ENCODE assay signal across 8 mouse cellular contexts in the genomic region with DNA sequence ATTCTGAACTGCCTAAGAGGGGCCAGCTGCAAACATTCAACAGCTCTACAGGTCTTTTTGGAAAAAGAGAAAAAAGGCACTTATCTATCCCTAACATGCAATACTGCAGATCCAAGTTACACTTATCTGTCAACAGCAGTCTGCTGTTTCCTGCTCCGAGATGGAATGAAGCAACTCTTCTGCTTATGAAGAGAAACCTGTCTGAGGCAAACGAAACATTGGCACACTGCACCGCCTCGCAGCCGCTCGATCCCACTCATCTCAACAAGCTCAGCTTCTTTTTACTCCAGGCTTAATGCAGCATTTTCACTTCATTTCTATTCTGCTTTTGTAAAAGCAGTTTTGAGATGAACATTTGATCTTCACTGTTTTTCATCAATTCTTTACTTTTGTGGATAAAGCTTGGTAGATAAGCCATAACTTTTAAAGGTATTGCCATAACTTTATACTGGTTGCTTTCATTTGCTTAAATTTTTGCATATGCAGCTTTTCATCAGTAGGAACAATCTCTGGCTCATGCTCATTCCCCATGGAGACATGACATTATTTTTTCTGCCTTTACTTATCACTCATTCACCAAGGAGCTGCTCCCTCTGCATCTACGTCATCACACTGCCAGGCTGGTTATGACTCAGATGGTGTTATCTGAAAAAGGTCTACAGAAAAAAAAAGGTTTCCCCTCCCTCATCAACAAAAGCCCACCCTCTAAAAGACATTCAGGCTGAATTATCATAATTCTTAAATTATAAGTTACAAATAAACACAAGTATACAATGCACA. TPM values are rescaled to one million over a fixed set of nuclear protein-coding genes. Genes with fewer than 3 reads are reported as not detected.
DNase-seq lines count a peak whose midpoint lies in the region; ATAC-seq and TF ChIP-seq lines count a peak whose summit lies in the region.

No protein-coding gene starts in this region.

- H3K4me1 ChIP-seq in lung, adult 2 months (ENCODE audit: control insufficient read depth, insufficient read depth, low read length): peaks cover 24% of the 10 kb centered on the region
- H3K4me1 ChIP-seq in heart, postnatal 0 days (ENCODE audit: control insufficient read depth, insufficient read depth): peaks cover 5% of the 10 kb centered on the region; the same call in 1 of the 2 replicates
- peaks cover 18% of the 10 kb centered on the region; the same call in 1 of the 2 replicates for H3K4me1 ChIP-seq in liver, postnatal 0 days (ENCODE audit: insufficient read depth)
- H3K4me1 ChIP-seq in stomach, postnatal 0 days (replicated peaks; ENCODE audit: control insufficient read depth, insufficient read depth): 0 out of 2 replicates have a peak, but pooled peaks cover 2% of the 10 kb centered on the region

- peak; percentile 68; the same call in 1 of the 2 replicates for TF ChIP-seq POLR2A in lung, adult 2 months (IDR thresholded peaks at IDR 0.05; ENCODE audit: borderline replicate concordance, extremely low read depth, low read depth, low read length)

- peaks cover 58% of the 10 kb centered on the region for H3K36me3 ChIP-seq in heart, postnatal 0 days (replicated peaks; ENCODE audit: control insufficient read depth, insufficient read depth, low read length)
- peaks cover 62% of the 10 kb centered on the region for H3K36me3 ChIP-seq in liver, postnatal 0 days (replicated peaks; ENCODE audit: insufficient read depth, low read length)
- peaks cover 11% of the 10 kb centered on the region; the same call in 1 of the 2 replicates for H3K36me3 ChIP-seq in stomach, postnatal 0 days (ENCODE audit: control insufficient read depth, insufficient read depth, low read length)

- no peaks in the 10 kb centered on the region for H3K27me3 ChIP-seq in heart, postnatal 0 days (ENCODE audit: control insufficient read depth, insufficient read depth, low read length)
- no peaks in the 10 kb centered on the region for H3K27me3 ChIP-seq in liver, postnatal 0 days (ENCODE audit: insufficient read depth, low read length)
- no peaks in the 10 kb centered on the region for H3K27me3 ChIP-seq in stomach, postnatal 0 days (ENCODE audit: control insufficient read depth, insufficient read depth, low read length)

- WGBS in lung, adult 2 months: 1% methylated on average over 7 of the region's 7 CpGs
- under 1% methylated on average over 7 of the region's 7 CpGs for WGBS in heart, postnatal 0 days
- under 1% methylated on average over 7 of the region's 7 CpGs for WGBS in liver, postnatal 0 days (ENCODE audit: insufficient replicate concordance)
- under 1% methylated on average over 7 of the region's 7 CpGs for WGBS in stomach, postnatal 0 days

- peak overlapping the region; percentile 100 for H3K4me3 ChIP-seq in lung, adult 2 months (replicated peaks; ENCODE audit: extremely low read depth, low read depth, low read length)
- peak overlapping the region; percentile 90 for H3K4me3 ChIP-seq in heart, postnatal 0 days (ENCODE audit: low read depth, low read length)
- peak overlapping the region; percentile 84 for H3K4me3 ChIP-seq in liver, postnatal 0 days (ENCODE audit: low read depth, low read length)
- H3K4me3 ChIP-seq in stomach, postnatal 0 days (ENCODE audit: low read depth, low read length): peak overlapping the region; percentile 69

- no peaks in the 10 kb centered on the region for H3K9me3 ChIP-seq in heart, postnatal 0 days (replicated peaks; ENCODE audit: control insufficient read depth, low read length)
- H3K9me3 ChIP-seq in liver, postnatal 0 days (ENCODE audit: low read length): no peaks in the 10 kb centered on the region
- H3K9me3 ChIP-seq in stomach, postnatal 0 days (ENCODE audit: control insufficient read depth, low read length): no peaks in the 10 kb centered on the region

- peak overlapping the region; percentile 71 for H3K4me2 ChIP-seq in heart, postnatal 0 days (ENCODE audit: low read depth, low read length)
- H3K4me2 ChIP-seq in liver, postnatal 0 days (ENCODE audit: low read depth, low read length): peak overlapping the region; percentile 73
- H3K4me2 ChIP-seq in stomach, postnatal 0 days (replicated peaks; ENCODE audit: low read depth): peak overlapping the region; percentile 61

- TF ChIP-seq EP300 in heart, postnatal 0 days (IDR thresholded peaks at IDR 0.05; ENCODE audit: low read depth): no peak
- TF ChIP-seq EP300 in liver, postnatal 0 days (IDR thresholded peaks at IDR 0.05; ENCODE audit: low read depth): peak; percentile 97
- TF ChIP-seq EP300 in stomach, postnatal 0 days (optimal IDR thresholded peaks at IDR 0.05): no peak

- no peak for DNase-seq in lung, adult 2 months
- no peak for DNase-seq in lung, adult 18-20 months
- DNase-seq in brain, adult 2 months (ENCODE audit: low read depth, low spot score): peak; percentile 71
- DNase-seq in heart, postnatal 0 days (ENCODE audit: low spot score): peak; percentile 70
- DNase-seq in liver, postnatal 0 days: peak; percentile 64
- peak; percentile 42 for DNase-seq in stomach, postnatal 0 days (ENCODE audit: low spot score)
- no peak for DNase-seq in thymus, postnatal 0 days (ENCODE audit: low spot score)
- DNase-seq in gastrocnemius, adult 8-10 months (ENCODE audit: low spot score in 2 of 2): no peak

- no peak for TF ChIP-seq CTCF in lung, adult 2 months (IDR thresholded peaks at IDR 0.05; ENCODE audit: insufficient read depth, low read length)
- TF ChIP-seq CTCF in heart, postnatal 0 days (IDR thresholded peaks at IDR 0.05; ENCODE audit: low read depth): no peak
- no peak for TF ChIP-seq CTCF in liver, postnatal 0 days (IDR thresholded peaks at IDR 0.05; ENCODE audit: low read depth)
- no peak for TF ChIP-seq CTCF in stomach, postnatal 0 days (IDR thresholded peaks at IDR 0.05; ENCODE audit: low read depth)

- H3K9ac ChIP-seq in heart, postnatal 0 days (replicated peaks; ENCODE audit: low read depth, low read length): peak overlapping the region; percentile 100
- H3K9ac ChIP-seq in liver, postnatal 0 days (replicated peaks): peak overlapping the region; percentile 60
- peak overlapping the region; percentile 61 for H3K9ac ChIP-seq in stomach, postnatal 0 days (ENCODE audit: low read length)

- peak overlapping the region; percentile 70 for H3K27ac ChIP-seq in heart, postnatal 0 days (ENCODE audit: low read depth)
- peak overlapping the region; percentile 74 for H3K27ac ChIP-seq in liver, postnatal 0 days (ENCODE audit: low read depth)
- 0 out of 2 replicates have a peak overlapping the region, but pooled peaks have one; percentile 9 for H3K27ac ChIP-seq in stomach, postnatal 0 days (replicated peaks)

- no peak for ATAC-seq in heart, postnatal 0 days (ENCODE audit: insufficient read depth, low read depth)
- ATAC-seq in liver, postnatal 0 days: peak; percentile 9; the same call in 1 of the 2 replicates
- no peak for ATAC-seq in stomach, postnatal 0 days (ENCODE audit: low FRiP score, low TSS enrichment)

RNA-seq across cellular contexts. Expression of a gene that starts 27.7 kb away (rescaled TPM):
- polyA plus RNA-seq in lung, adult 2 months (2012; rRNA removed): 113 and 116 TPM in 2 replicates
- 78.0 and 82.4 TPM in 2 replicates for total RNA-seq in heart, postnatal 0 days (2014; rRNA removed; ENCODE audit: low replicate concordance)
- polyA plus RNA-seq in heart, postnatal 0 days (2015; fragmentation: Nextera tagmentation; extraction: Ambion mirVana): 46.1 and 47.1 TPM in 2 replicates
- 16.9 and 17.0 TPM in 2 replicates for polyA plus RNA-seq in liver, postnatal 0 days (2015; fragmentation: Nextera tagmentation; extraction: Ambion mirVana)
- polyA plus RNA-seq in stomach, postnatal 0 days (2015; fragmentation: Nextera tagmentation; extraction: Ambion mirVana): 38.1 and 40.9 TPM in 2 replicates
- 38.0 and 40.9 TPM in 2 replicates for polyA plus RNA-seq in thymus, postnatal 0 days (2015; fragmentation: Nextera tagmentation; extraction: Ambion mirVana)
- total RNA-seq in gastrocnemius, adult 8-10 months (2022): 10 to 100 TPM; 71.4 to 91.0 (median 82.6) TPM

RNA-seq across cellular contexts. Expression of a gene that starts 58.2 kb away (rescaled TPM):
- 236 and 238 TPM in 2 replicates for polyA plus RNA-seq in lung, adult 2 months (2012; rRNA removed)
- total RNA-seq in heart, postnatal 0 days (2014; rRNA removed; ENCODE audit: low replicate concordance): 60.0 and 73.4 TPM in 2 replicates
- polyA plus RNA-seq in heart, postnatal 0 days (2015; fragmentation: Nextera tagmentation; extraction: Ambion mirVana): 15.4 and 16.3 TPM in 2 replicates
- polyA plus RNA-seq in liver, postnatal 0 days (2015; fragmentation: Nextera tagmentation; extraction: Ambion mirVana): 1.3 and 1.4 TPM in 2 replicates
- 15.7 and 26.9 TPM in 2 replicates for polyA plus RNA-seq in stomach, postnatal 0 days (2015; fragmentation: Nextera tagmentation; extraction: Ambion mirVana)
- polyA plus RNA-seq in thymus, postnatal 0 days (2015; fragmentation: Nextera tagmentation; extraction: Ambion mirVana): 9.7 and 10.2 TPM in 2 replicates
- total RNA-seq in gastrocnemius, adult 8-10 months (2022): 10 to 100 TPM; 32.6 to 42.8 (median 39.2) TPM

Comparison
In these comparisons a context has a peak if more than half of its experiments do, and no peak if none do; other contexts are left out.
1. DNase-seq: peak in brain, adult 2 months (single experiment), heart, postnatal 0 days (single experiment), liver, postnatal 0 days (single experiment) and stomach, postnatal 0 days (single experiment); none in lung, adult 2 months (single experiment), lung, adult 18-20 months (0 of 2), thymus, postnatal 0 days (single experiment) and gastrocnemius, adult 8-10 months (0 of 2).
2. H3K27ac ChIP-seq: peak in every context shown above with its lines; median percentile 74 in liver, postnatal 0 days; 70 in heart, postnatal 0 days; 9 in stomach, postnatal 0 days.
3. Peak in every context shown above with its lines, with median percentiles within 50 percentile points of each other: H3K4me3 ChIP-seq, H3K4me2 ChIP-seq and H3K9ac ChIP-seq.